Mouse (Mus musculus) E14TG2a.4 (cell line): ENCODE data around the gene Nrgn.

Experiments used
- CTCF ChIP-seq: conservative IDR thresholded peaks from 2 replicates; pipeline ENCODE4 v1.5.1; 2014; ENCODE audit warnings: low read length
- POU5F1 ChIP-seq: IDR thresholded peaks from 2 replicates; pipeline ENCODE4 v1.6.1; 2014; ENCODE audit warnings: low read length, borderline replicate concordance

GRCm38 (mm10) chr9:37592633-37593032 lies 39.9 kb upstream of the Nrgn start:
- TF ChIP-seq CTCF (no peak), POU5F1 (no peak)
